Mouse (Mus musculus) kidney, postnatal 0 days (tissue): ENCODE measurements around the gene Tgfbr3. TPM values are rescaled to one million over a fixed set of nuclear protein-coding genes. Genes with fewer than 3 reads are reported as not detected.

Source experiments
- ATAC-seq: fragments of 200-750 bp; cut with Nextera tagmentation; replicated peaks from 2 replicates; pipeline ENCODE4 v1.8.0; 2017; ENCODE audit warnings: low read depth, moderate number of reproducible peaks, moderate TSS enrichment, moderate library complexity; ENCODE audit not compliant: low FRiP score
- DNase-seq: peaks from one replicate; pipeline ENCODE4 v3.0.0-alpha.2; 2016; ENCODE audit warnings: low spot score
- H3K27ac ChIP-seq: fragments of 300-500 bp; sonication (generic); 2 replicates; pipeline ENCODE4 v1.5.1; 2014; ENCODE audit warnings: mild to moderate bottlenecking
- H3K27me3 ChIP-seq: fragments of 300-500 bp; sonication (generic); 2 replicates; pipeline ENCODE4 v1.6.1; 2014; ENCODE audit warnings: low read length, mixed read lengths; ENCODE audit not compliant: insufficient read depth
- H3K36me3 ChIP-seq: fragments of 300-500 bp; sonication (generic); 2 replicates; pipeline ENCODE4 v1.6.1; 2014; ENCODE audit warnings: low read length, mixed read lengths; ENCODE audit not compliant: insufficient read depth
- H3K4me1 ChIP-seq: fragments of 300-500 bp; sonication (generic); replicated peaks from 2 replicates; pipeline ENCODE4 v1.6.1; 2014; ENCODE audit warnings: antibody characterized with exemption, low read length, mixed read lengths; ENCODE audit not compliant: insufficient read depth
- H3K4me2 ChIP-seq: fragments of 300-500 bp; sonication (generic); 2 replicates; pipeline ENCODE4 v1.6.1; 2014; ENCODE audit warnings: mild to moderate bottlenecking, low read length, moderate library complexity, mixed read lengths
- H3K4me3 ChIP-seq: fragments of 300-500 bp; sonication (generic); replicated peaks from 2 replicates; pipeline ENCODE4 v1.5.1; 2014; ENCODE audit warnings: low read depth, low read length
- H3K9ac ChIP-seq: fragments of 300-500 bp; sonication (generic); 2 replicates; pipeline ENCODE4 v1.6.1; 2014; ENCODE audit warnings: low read depth, low read length
- H3K9me3 ChIP-seq: fragments of 300-500 bp; sonication (generic); replicated peaks from 2 replicates; pipeline ENCODE4 v1.6.1; 2016; ENCODE audit warnings: low read length, inconsistent platforms, mixed read lengths
- CTCF ChIP-seq: IDR thresholded peaks from 2 replicates; pipeline ENCODE4 v1.5.1; 2016; ENCODE audit warnings: antibody characterized with exemption, low read depth, mild to moderate bottlenecking, moderate library complexity
- WGBS: fragments of 180-500 bp; shearing (Covaris S2); extraction: QIAGEN DNeasy Blood & Tissue Kit; methylation state at CpG from one replicate; pipeline ENCODE4 v1.1.7; 2014; 5-methylcytosine and 5-hydroxymethylcytosine counted together
- polyA plus RNA-seq: library from polyadenylated mRNA; unstranded; fragments of >200 nt; fragmentation: Nextera tagmentation; extraction: Ambion mirVana; gene quantifications from 2 replicates; pipeline ENCODE4 v1.2.1, GENCODE M21; 2015

The Tgfbr3 gene
- polyA plus RNA-seq, 1 experiment from 2014 or later, result 10.8 TPM

DNA sequence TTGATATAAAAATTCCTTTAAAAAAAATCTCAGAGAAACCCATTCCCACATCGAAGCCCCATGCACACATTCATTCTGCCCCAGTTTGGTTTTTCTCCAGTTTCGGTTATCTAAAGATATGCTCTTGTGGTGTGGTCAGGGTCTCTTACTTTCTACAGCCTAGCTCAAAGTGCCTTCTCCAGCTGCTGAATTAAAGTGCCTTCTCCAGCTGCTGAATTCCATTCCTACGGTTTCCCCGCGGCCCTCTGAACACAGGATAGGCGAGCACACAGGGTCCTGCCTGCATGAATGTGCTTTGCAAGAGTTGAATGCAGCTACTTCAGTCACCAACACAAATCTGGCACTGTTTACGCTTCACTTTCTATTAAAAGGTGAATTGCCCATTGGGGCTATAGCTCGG, 557 bp upstream of the Tgfbr3 start:
- 39% methylated on average over 8 of the region's 8 CpGs for WGBS
- Histone ChIP-seq H3K4me1 (no peaks in the 10 kb centered on the region), H3K4me3 (peak overlapping the region; percentile 69; the same call in 1 of the 2 replicates), H3K27ac (no peak overlapping the region), H3K9me3 (no peaks in the 10 kb centered on the region), H3K4me2 (peak overlapping the region; percentile 59), H3K9ac (no peak overlapping the region), H3K27me3 (no peaks in the 10 kb centered on the region), H3K36me3 (no peaks in the 10 kb centered on the region)
- ATAC-seq (no peak), DNase-seq (no peak)
- TF ChIP-seq CTCF, result no peak

DNA sequence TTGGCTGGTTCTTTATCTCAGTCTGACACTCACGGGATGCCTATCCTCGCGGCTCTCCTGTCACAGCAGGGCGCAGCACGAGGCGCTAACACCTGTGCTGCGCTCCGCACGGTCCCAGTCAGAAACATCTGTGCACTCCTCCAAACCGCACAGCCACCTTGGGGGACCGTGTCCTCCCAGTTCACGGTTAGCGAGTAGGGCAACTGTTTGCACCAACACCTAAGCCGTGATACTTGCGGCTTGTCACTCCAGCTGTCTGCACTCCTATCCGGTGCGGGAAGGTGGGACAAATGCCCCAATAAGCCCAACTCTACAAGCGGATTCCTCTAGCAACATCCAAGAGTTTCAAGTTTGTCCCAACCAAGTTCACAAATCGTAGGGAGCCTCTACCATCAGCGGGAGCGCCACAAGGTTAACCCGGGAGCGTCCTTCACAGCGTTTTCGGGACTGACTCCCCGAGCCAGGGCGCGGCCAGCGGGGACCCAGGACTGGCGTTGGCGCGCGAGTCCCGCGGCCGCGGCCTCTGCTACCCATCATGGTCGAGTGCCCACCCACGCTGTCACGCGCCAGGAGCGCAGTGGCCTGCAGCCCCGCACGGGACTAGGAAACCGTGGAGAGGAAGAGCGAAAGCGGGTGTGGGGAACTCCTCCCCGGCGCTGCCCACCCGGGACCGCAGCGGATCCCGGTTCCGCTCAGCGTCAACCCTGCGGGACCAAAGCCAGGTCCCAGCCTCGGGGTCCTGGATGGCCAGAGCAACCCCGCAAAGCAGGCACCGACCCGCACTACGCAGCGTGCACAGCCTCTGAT, 799 bp downstream of the Tgfbr3 start:
- DNase-seq (peak; percentile 49), ATAC-seq (peak; percentile 61; the same call in 1 of the 2 replicates)
- 2% methylated on average over 62 of the region's 62 CpGs for WGBS
- no peak for TF ChIP-seq CTCF
- H3K4me3 ChIP-seq, result peak overlapping the region; percentile 69
- no peaks in the 10 kb centered on the region for H3K4me1 ChIP-seq
- H3K27ac ChIP-seq, result peak overlapping the region; percentile 77
- H3K9me3 ChIP-seq, result no peaks in the 10 kb centered on the region
- H3K27me3 ChIP-seq, result no peaks in the 10 kb centered on the region
- H3K4me2 ChIP-seq, result peak overlapping the region; percentile 59
- peak overlapping the region; percentile 52 for H3K9ac ChIP-seq
- no peaks in the 10 kb centered on the region for H3K36me3 ChIP-seq

DNA sequence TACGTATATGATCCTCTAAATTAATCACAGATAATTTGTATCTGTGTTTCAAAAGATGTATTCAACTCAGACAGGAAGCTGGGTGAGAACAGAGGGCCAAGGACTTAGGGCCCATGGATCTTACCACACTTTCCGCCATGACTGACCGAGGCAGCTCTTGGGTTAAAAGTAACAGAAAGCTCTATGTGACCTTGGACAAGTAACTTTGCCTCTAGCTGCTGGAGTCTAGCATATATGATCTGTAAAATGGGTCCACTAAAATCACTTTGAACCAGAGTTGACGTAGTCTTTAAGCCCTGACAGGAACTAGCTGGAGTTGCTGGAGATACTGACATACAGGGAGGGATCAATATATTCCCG, 1.5 kb downstream of the Tgfbr3 start:
- Histone ChIP-seq H3K36me3 (no peaks in the 10 kb centered on the region), H3K4me2 (peak overlapping the region; percentile 59), H3K4me1 (no peaks in the 10 kb centered on the region), H3K27me3 (no peaks in the 10 kb centered on the region), H3K27ac (no peak overlapping the region), H3K9ac (peak overlapping the region; percentile 52; the same call in 1 of the 2 replicates), H3K4me3 (peak overlapping the region; percentile 69), H3K9me3 (no peaks in the 10 kb centered on the region)
- TF ChIP-seq CTCF, result no peak
- no peak for DNase-seq
- ATAC-seq, result no peak
- 59% methylated on average over 5 of the region's 5 CpGs for WGBS

DNA sequence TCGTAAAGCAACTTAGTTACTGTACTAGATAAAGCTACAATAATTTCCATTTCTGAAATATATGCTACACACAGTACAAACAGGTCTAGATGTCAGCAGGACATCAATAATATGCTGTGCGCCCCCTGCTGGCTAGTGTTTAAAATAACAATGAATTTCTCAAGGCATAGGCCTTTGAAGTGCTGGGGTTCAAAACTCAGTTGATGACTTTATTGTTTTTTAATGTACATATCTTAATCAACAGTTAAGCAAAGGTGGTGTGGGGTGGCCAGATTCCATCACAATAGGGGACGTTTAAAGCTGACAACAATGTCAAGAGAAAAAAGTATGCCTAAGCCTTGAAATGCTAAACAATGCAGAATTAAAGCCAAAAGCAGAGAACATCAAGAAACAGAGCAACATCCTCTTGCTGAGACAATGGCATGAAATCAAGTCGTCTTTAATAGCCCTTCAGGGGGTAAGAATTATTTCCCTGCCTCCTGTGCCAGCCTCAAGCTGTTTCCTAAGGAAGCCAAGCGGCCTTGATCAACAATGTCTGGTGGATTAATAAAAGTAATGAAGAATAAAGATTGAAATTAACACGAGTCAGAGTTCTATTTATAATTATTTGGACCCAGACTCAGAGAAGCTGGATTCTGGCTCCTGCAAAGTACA, 2.0 kb downstream of the Tgfbr3 start:
- Histone ChIP-seq H3K36me3 (no peaks in the 10 kb centered on the region), H3K9me3 (no peaks in the 10 kb centered on the region), H3K27ac (no peak overlapping the region), H3K27me3 (no peaks in the 10 kb centered on the region), H3K9ac (no peak overlapping the region), H3K4me1 (no peaks in the 10 kb centered on the region), H3K4me2 (peak overlapping the region; percentile 59; the same call in 1 of the 2 replicates), H3K4me3 (peak overlapping the region; percentile 69; the same call in 1 of the 2 replicates)
- no peak for ATAC-seq
- peak; percentile 86 for TF ChIP-seq CTCF
- WGBS, result 33% methylated on average over 6 of the region's 6 CpGs
- peak; percentile 86 for DNase-seq

DNA sequence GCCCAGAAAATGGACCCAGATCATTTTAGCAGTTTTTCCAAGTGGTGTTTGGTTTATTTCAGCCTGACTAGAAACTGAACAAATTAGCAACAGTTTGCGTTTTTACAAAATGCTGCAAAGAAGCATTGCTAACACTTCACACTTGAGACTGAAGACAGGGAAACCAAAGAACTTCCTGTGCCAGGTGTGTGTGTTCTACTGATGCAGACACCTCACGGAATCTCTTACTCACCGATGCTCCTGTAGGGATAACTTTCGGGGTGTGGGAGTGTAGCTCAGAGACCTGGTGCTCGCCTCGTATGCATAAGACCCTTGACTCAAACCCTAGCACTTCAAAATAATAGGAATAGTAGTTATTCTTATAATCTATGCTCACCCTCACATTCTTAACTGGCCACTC, 3.9 kb downstream of the Tgfbr3 start:
- no peak for TF ChIP-seq CTCF

DNA sequence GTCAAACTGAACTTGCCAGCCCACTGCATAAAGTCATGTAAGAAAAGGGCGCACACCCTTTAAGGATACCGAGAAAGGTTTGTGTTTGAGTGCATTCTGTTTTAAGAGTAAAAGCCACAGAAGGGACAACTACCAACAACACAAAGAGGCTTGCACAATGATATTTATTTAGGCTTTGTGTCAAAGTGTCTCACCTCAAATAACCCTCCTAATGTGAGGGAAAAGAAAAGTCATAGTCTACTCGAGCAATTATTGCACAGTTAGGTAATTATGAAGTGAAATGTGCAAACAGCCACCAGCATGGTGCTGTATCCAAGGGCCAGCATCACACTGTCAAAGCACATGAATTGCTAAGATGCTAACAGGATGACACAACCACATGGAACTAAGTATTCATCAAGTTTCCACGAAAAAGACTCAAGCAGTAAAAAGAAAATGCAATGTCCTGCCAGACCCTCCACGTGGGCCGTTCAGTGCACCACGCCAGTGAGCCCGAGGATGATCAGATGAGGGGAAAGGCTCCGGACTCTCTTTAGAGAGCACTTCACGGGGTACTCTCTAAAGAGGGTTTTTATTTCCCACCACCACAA, 5.4 kb downstream of the Tgfbr3 start:
- no peak for TF ChIP-seq CTCF
- H3K27ac ChIP-seq, result no peak overlapping the region

More for the DNA sequence above, 3.9 kb downstream of the Tgfbr3 start:
- ATAC-seq (no peak), DNase-seq (no peak)
- 73% methylated on average over 6 of the region's 6 CpGs for WGBS
- H3K9ac ChIP-seq, result no peak overlapping the region
- no peaks in the 10 kb centered on the region for H3K4me1 ChIP-seq
- H3K27ac ChIP-seq, result no peak overlapping the region
- no peaks in the 10 kb centered on the region for H3K36me3 ChIP-seq
- no peaks in the 10 kb centered on the region for H3K9me3 ChIP-seq
- no peak overlapping the region for H3K4me3 ChIP-seq
- H3K27me3 ChIP-seq, result no peaks in the 10 kb centered on the region
- no peak overlapping the region for H3K4me2 ChIP-seq

More for the DNA sequence above, 5.4 kb downstream of the Tgfbr3 start:
- no peak overlapping the region for H3K4me3 ChIP-seq
- H3K9ac ChIP-seq, result no peak overlapping the region
- H3K36me3 ChIP-seq, result no peaks in the 10 kb centered on the region
- H3K4me2 ChIP-seq, result no peak overlapping the region
- H3K9me3 ChIP-seq, result no peaks in the 10 kb centered on the region
- 70% methylated on average over 10 of the region's 10 CpGs for WGBS
- H3K4me1 ChIP-seq, result no peaks in the 10 kb centered on the region
- ATAC-seq (no peak), DNase-seq (no peak)
- H3K27me3 ChIP-seq, result no peaks in the 10 kb centered on the region
